Mouse (Mus musculus): ENCODE measurements around the gene Rd3l. TPM values are rescaled to one million over a fixed set of nuclear protein-coding genes. Genes with fewer than 3 reads are reported as not detected.

Rd3l gene
- total and polyA plus RNA-seq, 3 experiments, result 0.08 TPM; not detected in 2

DNA sequence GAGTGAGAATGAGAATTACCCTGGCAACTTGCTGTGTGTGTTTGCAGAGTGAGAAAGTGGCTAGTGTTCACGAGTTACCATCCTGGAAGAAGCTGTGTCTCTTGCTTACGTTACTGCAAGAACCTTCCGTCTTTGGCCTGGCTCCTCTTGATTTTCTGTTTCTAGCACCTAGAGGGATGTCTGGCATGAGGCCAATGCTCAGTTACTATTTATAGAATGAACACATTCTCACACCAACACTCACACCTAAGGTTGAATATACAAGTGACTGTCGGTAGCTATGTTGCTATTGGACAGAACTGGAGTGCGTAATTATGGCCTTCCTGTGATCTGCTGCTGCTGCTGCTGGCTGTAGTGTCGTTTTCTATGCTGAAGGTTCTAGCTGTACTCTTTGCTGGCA lies 4.0 kb downstream of the Rd3l start:
- H3K4me3 ChIP-seq (ENCODE audit: control insufficient read depth in 1 of 2, insufficient read depth in 1 of 2, low read depth in 2 of 2, low read length in 2 of 2), result no peak overlapping the region
- no peak for TF ChIP-seq MAX (IDR thresholded peaks at IDR 0.05; ENCODE audit: low read length)
- TF ChIP-seq GABPA (IDR thresholded peaks at IDR 0.05; ENCODE audit: low read depth, low read length), result no peak
- TF ChIP-seq CHD1 (IDR thresholded peaks at IDR 0.05; ENCODE audit: low read depth, low read length), result no peak
- TF ChIP-seq USF1 (IDR thresholded peaks at IDR 0.05; ENCODE audit: low read depth, low read length), result no peak
- no peak for TF ChIP-seq JUND (IDR thresholded peaks at IDR 0.05; ENCODE audit: low read depth, low read length)
- TF ChIP-seq SMC3 (IDR thresholded peaks at IDR 0.05; ENCODE audit: low read depth, low read length), result no peak
- no peak for TF ChIP-seq NRF1 (IDR thresholded peaks at IDR 0.05; ENCODE audit: insufficient read depth, low read depth, low read length, poor library complexity, severe bottlenecking)
- no peaks in the 10 kb centered on the region for H3K27me3 ChIP-seq (ENCODE audit: control insufficient read depth in 1 of 2, insufficient read depth in 2 of 2, low read length in 2 of 2)
- peaks cover 61% of the 10 kb centered on the region for H3K79me2 ChIP-seq (ENCODE audit: control insufficient read depth, insufficient read depth, low read length, poor library complexity)
- peaks cover 0 to 3% of the 10 kb centered on the region in 2 experiments; a peak in 1 of 4 replicates for H3K36me3 ChIP-seq (ENCODE audit: control insufficient read depth in 1 of 2, insufficient read depth in 2 of 2, low read length in 2 of 2)
- H3K9me3 ChIP-seq (replicated peaks; ENCODE audit: insufficient read depth, low read length), result no peaks in the 10 kb centered on the region
- H3K4me1 ChIP-seq (ENCODE audit: control insufficient read depth in 1 of 2, insufficient read depth in 2 of 2, low read length in 2 of 2), result no peaks in the 10 kb centered on the region
- no peak overlapping the region for H3K27ac ChIP-seq (ENCODE audit: control insufficient read depth, low read depth, low read length)
- peak; percentile 25 for DNase-seq (ENCODE audit: low read depth, low spot score)
- no peak overlapping the region for H3K9ac ChIP-seq (ENCODE audit: control insufficient read depth, low read depth, low read length, poor library complexity, severe bottlenecking)

DNA sequence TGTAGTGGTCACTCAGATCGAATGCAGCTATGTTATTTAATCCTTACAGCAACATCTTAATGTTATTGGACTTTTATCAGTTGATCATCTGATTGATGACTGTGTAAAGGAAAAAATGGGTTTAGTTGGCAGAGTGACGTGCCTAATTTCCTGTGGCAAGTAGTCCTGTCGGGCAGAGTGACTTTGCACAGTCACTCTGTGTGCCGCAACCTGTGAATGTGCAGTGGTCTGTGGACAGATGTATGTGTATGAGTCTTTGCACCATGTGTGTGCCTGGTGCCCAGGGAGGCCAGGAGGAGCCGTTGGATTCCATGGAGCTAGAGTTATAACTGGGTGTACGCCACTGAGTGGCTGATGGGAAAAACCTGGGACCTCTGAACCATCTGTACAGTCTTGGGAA lies 6.5 kb downstream of the Rd3l start:
- Histone ChIP-seq H3K79me2 (ENCODE audit: control insufficient read depth, insufficient read depth, low read length, poor library complexity) (peaks cover 53% of the 10 kb centered on the region), H3K9ac (ENCODE audit: control insufficient read depth, low read depth, low read length, poor library complexity, severe bottlenecking) (no peak overlapping the region), H3K4me3 (ENCODE audit: control insufficient read depth in 1 of 2, insufficient read depth in 1 of 2, low read depth in 2 of 2, low read length in 2 of 2) (no peak overlapping the region), H3K36me3 (ENCODE audit: control insufficient read depth in 1 of 2, insufficient read depth in 2 of 2, low read length in 2 of 2) (peaks cover 0 to 12% of the 10 kb centered on the region in 2 experiments; a peak in 2 of 4 replicates), H3K27me3 (ENCODE audit: control insufficient read depth in 1 of 2, insufficient read depth in 2 of 2, low read length in 2 of 2) (no peaks in the 10 kb centered on the region), H3K27ac (ENCODE audit: control insufficient read depth, low read depth, low read length) (no peak overlapping the region), H3K9me3 (replicated peaks; ENCODE audit: insufficient read depth, low read length) (no peaks in the 10 kb centered on the region), H3K4me1 (ENCODE audit: control insufficient read depth in 1 of 2, insufficient read depth in 2 of 2, low read length in 2 of 2) (peaks cover 5 to 8% of the 10 kb centered on the region in 2 experiments; a peak in 2 of 4 replicates)
- peak; percentile 11 for DNase-seq (ENCODE audit: low read depth, low spot score)
- TF ChIP-seq KAT2A (conservative IDR thresholded peaks at IDR 0.05; ENCODE audit: low read depth, low read length) (no peak), POLR2AphosphoS5 (IDR thresholded peaks at IDR 0.05; ENCODE audit: borderline replicate concordance, low read depth, low read length) (no peak)

DNA sequence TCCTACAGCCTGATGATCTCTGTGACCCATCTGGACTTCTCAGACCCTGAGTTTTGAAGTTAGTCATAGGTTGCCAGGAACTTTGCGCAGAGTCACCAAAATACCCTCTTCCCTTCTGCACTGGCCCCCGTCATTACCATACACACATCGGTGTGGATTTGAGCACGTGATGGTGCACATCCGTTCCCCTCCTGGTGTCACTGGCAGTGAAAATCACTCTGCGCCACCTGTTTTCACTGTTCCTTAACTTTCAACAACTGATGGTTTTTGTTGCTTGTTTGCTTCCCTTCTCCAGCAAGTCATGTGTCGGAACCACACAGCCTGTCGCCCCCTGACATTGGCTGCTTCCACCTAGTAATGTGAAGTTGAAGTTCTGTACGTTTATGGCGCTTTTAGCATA lies 8.6 kb downstream of the Rd3l start:
- Histone ChIP-seq H3K9ac (ENCODE audit: control insufficient read depth, low read depth, low read length, poor library complexity, severe bottlenecking) (peak overlapping the region; percentile 74), H3K27me3 (ENCODE audit: control insufficient read depth in 1 of 2, insufficient read depth in 2 of 2, low read length in 2 of 2) (no peaks in the 10 kb centered on the region), H3K9me3 (replicated peaks; ENCODE audit: insufficient read depth, low read length) (no peaks in the 10 kb centered on the region), H3K4me1 (ENCODE audit: control insufficient read depth in 1 of 2, insufficient read depth in 2 of 2, low read length in 2 of 2) (peaks cover 5 to 8% of the 10 kb centered on the region in 2 experiments; a peak in 2 of 4 replicates), H3K27ac (ENCODE audit: control insufficient read depth, low read depth, low read length) (peak overlapping the region; percentile 1; the same call in 1 of the 2 replicates), H3K36me3 (ENCODE audit: control insufficient read depth in 1 of 2, insufficient read depth in 2 of 2, low read length in 2 of 2) (peaks cover 0 to 12% of the 10 kb centered on the region in 2 experiments; a peak in 2 of 4 replicates), H3K4me3 (ENCODE audit: control insufficient read depth in 1 of 2, insufficient read depth in 1 of 2, low read depth in 2 of 2, low read length in 2 of 2) (peak overlapping the region; percentile 46 to 65), H3K79me2 (ENCODE audit: control insufficient read depth, insufficient read depth, low read length, poor library complexity) (peaks cover 44% of the 10 kb centered on the region)
- peak; percentile 61 for DNase-seq (ENCODE audit: low read depth, low spot score)
- TF ChIP-seq USF1 (IDR thresholded peaks at IDR 0.05; ENCODE audit: low read depth, low read length) (peak; percentile 85), RCOR1 (IDR thresholded peaks at IDR 0.05; ENCODE audit: low read depth, low read length) (no peak), GABPA (IDR thresholded peaks at IDR 0.05; ENCODE audit: low read depth, low read length) (no peak), MEF2A (IDR thresholded peaks at IDR 0.05; ENCODE audit: extremely low read depth, insufficient replicate concordance, low read depth, low read length, poor library complexity, severe bottlenecking) (no peak), CTCF (IDR thresholded peaks at IDR 0.05 in 2 of 3, conservative IDR thresholded peaks at IDR 0.05 in 1 of 3; ENCODE audit: control insufficient read depth in 1 of 3, insufficient read depth in 1 of 3, low read depth in 2 of 3, low read length in 3 of 3, poor library complexity in 1 of 3, severe bottlenecking in 1 of 3) (no peak), MAX (IDR thresholded peaks at IDR 0.05; ENCODE audit: low read length) (peak; percentile 88), POLR2A (IDR thresholded peaks at IDR 0.05; ENCODE audit: control insufficient read depth in 1 of 2, insufficient read depth in 1 of 2, low read depth in 1 of 2, low read length in 2 of 2, poor library complexity in 1 of 2) (no peak), KAT2A (conservative IDR thresholded peaks at IDR 0.05; ENCODE audit: low read depth, low read length) (no peak), BHLHE40 (IDR thresholded peaks at IDR 0.05; ENCODE audit: borderline replicate concordance, low read depth, low read length) (peak; percentile 85; the same call in 1 of the 2 replicates), SIN3A (IDR thresholded peaks at IDR 0.05; ENCODE audit: low read length) (no peak; the same call in 1 of the 2 replicates), ELF1 (IDR thresholded peaks at IDR 0.05; ENCODE audit: low read depth, low read length) (no peak), NELFE (IDR thresholded peaks at IDR 0.05; ENCODE audit: low read depth, low read length) (no peak), CHD1 (IDR thresholded peaks at IDR 0.05; ENCODE audit: low read depth, low read length) (no peak), USF2 (IDR thresholded peaks at IDR 0.05; ENCODE audit: borderline replicate concordance in 1 of 2, insufficient read depth in 1 of 2, low read depth in 1 of 2, low read length in 2 of 2) (peak in 1 of 2 experiments; percentile 50; a peak in 1 of 4 replicates), MYC (IDR thresholded peaks at IDR 0.05; ENCODE audit: low read depth, low read length) (0 out of 2 replicates have a peak, but pooled peaks have one; percentile 25), ETS1 (IDR thresholded peaks at IDR 0.05; ENCODE audit: low read depth, low read length) (peak; percentile 31; the same call in 1 of the 2 replicates), TCF12 (IDR thresholded peaks at IDR 0.05; ENCODE audit: low read depth, low read length) (no peak), MXI1 (IDR thresholded peaks at IDR 0.05; ENCODE audit: low read depth, low read length) (peak; percentile 75; the same call in 1 of the 2 replicates), RAD21 (IDR thresholded peaks at IDR 0.05; ENCODE audit: low read depth, low read length) (no peak), TAL1 (IDR thresholded peaks at IDR 0.05; ENCODE audit: low read length) (peak; percentile 68)
